Mouse (Mus musculus): ENCODE measurements around the gene Phf23.

The Phf23 gene

GRCm38 (mm10) chr11:69995391-69995960 is at the start of gene Phf23:
TSS of gene Phf23 (plus strand) at chr11:69995777.
- DNase-seq (ENCODE audit: low read depth, low spot score): peak; percentile 100

DNA sequence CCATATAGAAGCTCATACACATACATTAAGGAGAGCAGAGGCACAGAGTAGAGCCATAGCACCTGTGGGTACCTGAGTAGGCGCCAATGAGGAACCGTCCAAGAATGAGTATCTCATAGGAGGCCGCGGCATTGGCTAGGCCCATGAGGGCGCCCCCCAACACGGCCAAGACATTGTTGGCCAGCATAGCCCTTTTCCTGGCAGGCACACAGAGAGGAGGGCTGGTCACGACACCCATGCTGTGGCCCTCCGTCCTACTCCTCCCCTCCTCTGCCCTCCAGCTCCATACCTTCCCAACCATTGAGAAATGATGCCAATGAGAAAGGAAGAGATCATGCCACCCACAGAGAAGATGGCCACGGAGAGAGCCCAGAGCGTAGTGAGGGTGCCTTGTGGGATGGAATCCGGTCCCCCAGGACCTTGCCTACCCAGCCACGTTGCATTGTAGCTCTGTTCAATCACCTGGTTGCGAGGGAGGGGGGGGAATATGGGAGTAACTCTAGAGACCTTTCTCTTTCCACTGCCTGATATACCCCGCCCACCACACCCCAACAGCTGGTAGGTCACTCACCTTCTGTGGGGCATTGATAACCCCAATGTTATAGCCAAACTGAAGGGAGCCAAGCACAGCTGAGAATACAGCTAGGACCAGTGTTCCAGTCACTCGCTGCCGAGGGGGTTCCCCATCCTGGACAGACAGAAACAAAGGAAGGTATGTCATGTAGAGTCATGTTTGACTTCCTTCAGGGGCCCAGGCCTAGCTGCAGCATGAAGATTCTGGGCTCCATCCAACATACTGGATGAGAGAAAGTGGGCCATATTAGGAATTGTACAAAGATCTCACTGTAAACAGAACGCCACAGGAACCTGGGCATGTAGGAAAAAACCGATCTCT is 49.3 kb upstream of the Phf23 start:
- DNase-seq (ENCODE audit: low read depth, low spot score): no peak

DNA sequence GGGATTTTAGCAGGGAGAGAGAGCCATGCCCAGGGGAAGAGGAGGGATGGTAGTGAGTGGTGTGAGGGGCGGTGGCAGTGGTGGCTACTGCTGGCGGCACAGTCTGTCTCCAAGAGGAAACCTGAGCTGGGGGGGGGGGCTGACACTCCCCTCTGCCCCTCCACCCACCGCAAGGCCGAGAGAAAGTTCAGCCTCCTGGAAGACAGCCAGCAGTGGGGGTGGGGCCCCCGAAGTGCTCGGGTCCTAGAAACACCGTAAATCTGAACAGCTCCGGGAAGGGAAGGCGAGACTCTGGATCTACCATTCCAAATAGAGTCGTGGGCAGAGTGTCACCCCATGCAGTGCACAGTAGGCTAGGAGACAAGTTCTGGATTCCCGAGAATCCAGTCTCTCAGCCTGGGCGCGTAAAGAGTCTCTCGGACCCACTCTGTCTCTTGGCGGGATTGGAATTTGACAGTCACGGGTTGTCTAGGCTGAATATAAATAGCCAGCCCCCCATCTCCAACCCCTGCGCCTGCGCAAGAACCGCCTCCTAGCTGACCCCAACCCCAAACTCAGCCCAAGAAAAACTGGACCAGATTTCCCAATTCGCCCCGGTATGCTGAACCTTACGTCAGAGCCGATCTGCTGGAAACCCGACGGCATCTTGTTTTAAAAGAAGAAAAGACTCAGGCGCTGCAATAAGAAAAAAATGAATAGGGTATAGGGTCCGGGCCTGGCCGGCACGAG is 48.1 kb upstream of the Phf23 start:
- no peak for DNase-seq (ENCODE audit: low read depth, low spot score)

GRCm38 (mm10) chr11:69948066-69948762 is 47.4 kb upstream of the Phf23 start, which contains the start of gene Slc2a4:
TSS of gene Slc2a4 (minus strand) at chr11:69948188.
- DNase-seq (ENCODE audit: low read depth, low spot score): peak; percentile 95

DNA sequence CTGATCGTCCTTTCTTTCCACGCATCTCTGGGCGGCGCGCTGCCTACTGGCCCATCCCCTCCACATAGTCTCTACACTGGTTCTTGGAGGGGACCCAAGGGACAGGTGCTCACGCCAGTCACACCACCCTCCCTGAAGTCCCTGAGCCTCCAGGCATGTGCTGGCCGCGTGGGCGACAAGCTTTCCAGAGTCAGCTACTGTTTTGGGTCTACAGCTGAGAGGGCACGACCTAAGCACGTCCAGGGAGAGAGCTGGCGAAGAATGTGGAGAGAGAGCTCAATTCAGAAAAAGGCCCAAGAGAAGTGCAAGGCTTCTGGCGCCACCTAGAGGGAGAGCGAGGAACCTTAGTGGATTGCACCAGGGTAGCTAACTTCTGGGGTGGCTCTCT is 46.8 kb upstream of the Phf23 start:
- DNase-seq (ENCODE audit: low read depth, low spot score): peak; percentile 89

- DNase-seq (ENCODE audit: low read depth, low spot score): peak; percentile 62
Observed at GRCm38 (mm10) chr11:69950807-69951459, 44.6 kb upstream of the Phf23 start.

GRCm38 (mm10) chr11:69952274-69952673 is 43.3 kb upstream of the Phf23 start:
- DNase-seq (ENCODE audit: low read depth, low spot score): no peak

GRCm38 (mm10) chr11:69953267-69953915 is 42.2 kb upstream of the Phf23 start:
- DNase-seq (ENCODE audit: low read depth, low spot score): no peak

- peak; percentile 59 for DNase-seq (ENCODE audit: low read depth, low spot score)
Observed at GRCm38 (mm10) chr11:69955618-69956017, 40.0 kb upstream of the Phf23 start.

- DNase-seq (ENCODE audit: low read depth, low spot score): no peak
Observed at GRCm38 (mm10) chr11:69956218-69956617, 39.4 kb upstream of the Phf23 start.

GRCm38 (mm10) chr11:69960616-69961015 is 35.0 kb upstream of the Phf23 start:
- peak; percentile 85 for DNase-seq (ENCODE audit: low read depth, low spot score)

DNA sequence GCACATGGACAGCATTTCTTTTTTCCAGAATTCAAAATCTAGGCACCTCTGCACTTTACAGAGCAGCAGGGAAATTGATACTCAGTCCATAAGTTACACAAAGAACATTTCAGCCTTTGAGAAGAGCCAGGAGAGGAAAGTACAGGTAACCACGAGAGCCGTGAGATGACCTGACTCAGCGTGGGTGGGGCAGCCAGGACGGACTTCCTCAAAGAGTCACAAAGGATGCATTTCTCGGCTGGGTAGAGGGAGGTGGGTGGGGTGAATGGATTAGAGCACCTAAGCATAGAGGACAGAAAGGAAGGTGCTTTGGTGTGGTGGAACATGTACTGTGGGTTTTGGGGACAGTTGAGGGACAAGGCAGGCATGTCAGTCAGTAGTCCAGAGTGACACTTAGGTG is 33.7 kb upstream of the Phf23 start:
- DNase-seq (ENCODE audit: low read depth, low spot score): no peak

DNA sequence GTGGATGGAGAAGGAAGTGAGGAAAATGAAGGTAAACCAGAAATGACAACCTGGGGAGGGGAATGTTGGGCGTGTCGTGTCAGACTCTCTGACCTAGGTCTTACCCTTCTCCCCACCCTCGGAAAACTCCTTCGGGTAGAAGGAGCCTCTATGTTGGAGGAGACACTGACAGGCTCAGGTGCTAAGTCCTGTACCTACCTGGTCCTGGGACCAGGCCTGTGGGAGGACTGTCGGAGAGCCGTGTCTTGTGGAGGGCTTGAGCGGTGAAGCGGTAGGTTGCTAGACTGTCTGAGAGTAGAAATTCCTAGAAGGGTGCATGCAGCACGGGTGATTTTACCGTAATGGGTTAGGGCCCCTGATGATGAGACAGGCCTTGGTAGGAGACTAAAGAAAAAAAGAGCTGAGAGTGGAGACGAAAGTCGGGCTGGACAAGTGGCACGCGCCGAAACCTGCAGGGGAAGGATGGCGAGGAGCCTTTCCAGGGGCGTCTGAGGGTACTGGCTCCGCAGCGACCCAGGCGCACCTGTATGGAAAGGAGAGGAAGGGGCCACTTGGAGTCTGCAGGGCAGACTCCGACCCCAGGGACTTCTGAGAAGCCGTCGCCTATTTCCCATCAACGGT is 30.8 kb upstream of the Phf23 start, which contains the start of gene Cldn7:
Gene Cldn7 (plus strand): TSS at position 130 of the 621 bp plus-strand sequence.
- no peak for DNase-seq (ENCODE audit: low read depth, low spot score)

GRCm38 (mm10) chr11:69965271-69966005 is 30.1 kb upstream of the Phf23 start:
- DNase-seq (ENCODE audit: low read depth, low spot score): peak; percentile 45

GRCm38 (mm10) chr11:69966006-69966859 is 29.3 kb upstream of the Phf23 start:
- peak; percentile 46 for DNase-seq (ENCODE audit: low read depth, low spot score)

DNA sequence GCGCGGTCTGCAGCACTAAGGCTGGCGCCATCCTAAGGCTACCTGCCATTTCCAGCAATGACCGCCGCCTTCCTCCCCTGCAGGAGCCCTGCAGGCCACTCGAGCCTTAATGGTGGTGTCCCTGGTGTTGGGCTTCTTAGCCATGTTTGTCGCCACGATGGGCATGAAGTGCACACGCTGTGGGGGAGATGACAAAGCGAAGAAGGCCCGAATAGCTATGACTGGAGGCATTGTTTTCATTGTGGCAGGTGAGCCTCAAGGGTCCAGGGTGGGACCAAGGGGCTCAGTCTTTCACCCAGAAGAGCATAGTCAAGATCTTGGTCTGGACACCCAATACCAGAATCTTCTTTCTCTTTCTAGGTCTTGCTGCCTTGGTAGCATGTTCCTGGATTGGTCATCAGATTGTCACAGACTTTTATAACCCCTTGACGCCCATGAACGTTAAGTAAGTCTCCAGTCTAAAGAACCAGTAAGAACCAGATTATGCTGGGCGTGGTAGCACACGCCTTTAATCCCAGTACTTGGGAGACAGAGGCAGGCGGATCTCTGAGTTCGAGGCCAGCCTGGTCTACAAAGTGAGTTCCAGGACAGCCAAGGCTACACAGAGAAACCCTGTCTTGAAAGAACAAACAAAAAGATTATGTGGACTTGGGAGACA is 28.6 kb upstream of the Phf23 start:
- peak; percentile 48 for DNase-seq (ENCODE audit: low read depth, low spot score)

DNA sequence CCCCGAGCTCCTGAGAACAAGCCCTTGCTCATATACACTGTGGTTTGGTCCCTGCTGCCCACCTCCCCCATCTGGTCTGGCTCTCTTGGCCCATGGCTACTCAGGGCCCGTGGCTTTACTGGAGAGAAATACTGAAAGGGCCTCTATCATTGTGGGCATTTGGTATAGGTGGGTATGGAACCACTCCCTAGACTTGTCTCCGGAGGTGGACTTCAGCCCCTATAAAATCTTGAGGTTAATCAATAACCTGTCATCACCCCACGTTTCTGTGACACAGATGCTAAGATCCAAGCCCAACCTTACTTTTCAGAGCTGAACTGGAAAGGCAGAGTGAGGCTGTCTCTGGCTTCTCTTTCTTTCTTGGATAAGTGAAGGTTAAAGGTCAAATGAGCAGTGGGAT is 26.8 kb upstream of the Phf23 start:
- DNase-seq (ENCODE audit: low read depth, low spot score): no peak

DNA sequence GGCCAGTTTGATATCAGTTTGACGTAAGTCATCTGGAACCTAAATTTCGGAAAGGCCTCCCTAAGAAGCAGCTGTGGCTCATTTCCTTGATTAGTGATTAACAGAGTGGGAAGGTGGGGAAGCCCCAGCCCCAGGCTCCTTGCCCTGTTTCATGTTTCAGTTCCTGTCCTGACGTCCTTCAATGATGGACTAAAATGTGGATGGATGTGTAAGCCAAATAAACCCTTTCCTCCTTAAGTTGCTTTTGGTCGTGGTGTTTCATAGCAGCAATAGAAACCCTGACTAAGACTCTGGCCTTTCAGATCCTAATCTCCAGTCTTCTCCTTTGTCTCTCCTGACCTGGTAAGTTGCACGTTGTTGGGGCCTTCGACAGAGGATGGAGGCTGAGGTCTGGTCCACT is 25.4 kb upstream of the Phf23 start:
- DNase-seq (ENCODE audit: low read depth, low spot score): no peak

Measured in ES-CJ7 (cell line).